Mouse (Mus musculus) gonadal fat pad, adult 2 months (tissue): ENCODE results near the gene Cdc6. TPM values are rescaled to one million over a fixed set of nuclear protein-coding genes. Genes with fewer than 3 reads are reported as not detected.

Experiments used
- DNase-seq: peaks from one replicate; pipeline ENCODE4 v3.0.0-alpha.2; 2012; ENCODE audit warnings: low read depth
- polyA plus RNA-seq: library from polyadenylated mRNA; depleted of rRNA; stranded (reverse); fragments of >200 nt; gene quantifications from 2 replicates; pipeline ENCODE4 v1.2.3, GENCODE M21; 2012; rRNA removed

Cdc6 gene
- 0.35 and 0.56 TPM in 2 replicates for polyA plus RNA-seq

DNA sequence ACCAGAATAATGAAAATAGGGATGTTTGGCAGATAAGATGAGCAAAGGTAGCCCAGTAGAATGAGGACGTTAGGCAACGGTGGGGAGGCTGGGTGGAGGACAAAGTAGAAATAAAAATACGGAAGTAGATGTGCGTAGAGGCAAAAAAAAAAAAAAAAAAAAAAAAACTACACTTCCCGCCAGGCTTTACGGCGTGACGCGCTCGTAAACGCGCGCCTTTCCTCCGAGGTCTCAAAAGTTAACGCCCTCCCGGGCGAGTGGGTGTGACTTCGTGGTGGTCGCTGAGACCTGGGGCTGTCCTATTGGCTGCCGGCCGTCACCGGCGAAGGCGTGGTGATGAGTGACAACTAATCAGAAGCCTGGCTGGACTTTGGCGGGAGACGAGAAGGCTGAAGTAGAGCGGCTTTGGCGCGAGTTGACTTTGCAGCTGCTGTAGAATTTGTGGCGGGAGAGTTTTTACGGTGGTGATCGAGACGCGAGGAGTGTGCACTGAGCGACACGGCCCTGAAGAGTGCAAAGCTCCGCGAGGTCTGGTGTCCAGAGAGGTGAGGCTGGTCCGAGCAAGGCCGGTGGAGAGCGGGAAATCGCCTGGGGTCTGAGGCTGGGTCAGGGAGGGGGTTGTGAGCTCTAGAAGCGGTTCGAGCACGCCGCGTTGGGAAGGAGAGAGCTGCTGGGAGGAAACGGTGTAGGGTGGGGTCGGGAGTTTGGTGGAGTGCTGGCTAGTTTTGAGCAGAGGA, at the start of gene Cdc6:
Gene Cdc6 (plus strand): TSS at position 365 of the 737 bp plus-strand sequence.
- DNase-seq = peak; percentile 63

GRCm38 (mm10) chr11:98858759-98859731, 48.6 kb upstream of the Cdc6 start:
- no peak for DNase-seq

GRCm38 (mm10) chr11:98863028-98863750, 44.4 kb upstream of the Cdc6 start, which contains the start of gene Wipf2:
TSS of gene Wipf2 (plus strand) at chr11:98863638.
- no peak for DNase-seq

- DNase-seq = no peak
Measured at GRCm38 (mm10) chr11:98863751-98864429, 43.7 kb upstream of the Cdc6 start.

DNA sequence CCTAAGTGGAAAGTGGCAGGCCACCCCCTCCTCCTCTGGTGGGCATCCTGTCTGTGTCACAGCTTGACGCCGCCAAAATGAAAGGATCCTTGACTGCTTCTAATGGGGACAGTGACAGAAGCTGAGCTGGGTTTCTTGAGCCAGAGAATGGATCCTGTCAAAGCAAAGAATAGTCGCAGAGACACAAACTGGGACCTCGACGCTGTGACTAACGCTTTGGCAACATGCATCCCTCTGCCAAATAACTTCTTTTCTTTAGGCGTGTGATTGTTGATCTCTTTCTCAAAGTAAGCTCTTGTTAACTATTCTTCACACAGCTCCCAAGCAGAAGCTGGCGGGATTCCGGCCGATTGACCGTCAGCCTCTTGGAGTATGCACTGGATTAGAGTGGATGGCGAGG, 40.3 kb upstream of the Cdc6 start:
- DNase-seq = no peak

DNA sequence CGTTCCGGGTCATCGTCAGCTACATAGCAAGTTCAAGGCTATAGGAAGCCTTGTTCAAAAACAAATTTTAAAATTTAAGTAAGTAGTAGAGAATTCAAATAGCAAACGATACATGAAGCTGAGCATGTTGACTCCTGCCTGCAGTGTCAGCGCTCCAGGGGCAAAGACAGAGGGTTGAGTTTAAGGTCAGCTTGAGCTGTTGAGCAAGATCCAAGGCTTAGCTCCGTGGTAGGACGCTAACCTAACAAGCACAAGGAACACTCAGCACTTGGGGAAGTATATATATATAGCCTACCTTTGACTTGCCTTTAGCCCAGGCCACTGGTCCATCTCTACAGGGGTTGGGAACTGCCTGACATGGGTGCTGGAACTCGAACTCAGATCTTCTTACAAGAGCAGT, 37.7 kb upstream of the Cdc6 start:
- DNase-seq = no peak

- DNase-seq = no peak
Measured at GRCm38 (mm10) chr11:98870791-98871190, 36.8 kb upstream of the Cdc6 start.

GRCm38 (mm10) chr11:98871416-98871815, 36.2 kb upstream of the Cdc6 start:
- no peak for DNase-seq

- DNase-seq = no peak
Measured at GRCm38 (mm10) chr11:98872040-98872439, 35.6 kb upstream of the Cdc6 start.

DNA sequence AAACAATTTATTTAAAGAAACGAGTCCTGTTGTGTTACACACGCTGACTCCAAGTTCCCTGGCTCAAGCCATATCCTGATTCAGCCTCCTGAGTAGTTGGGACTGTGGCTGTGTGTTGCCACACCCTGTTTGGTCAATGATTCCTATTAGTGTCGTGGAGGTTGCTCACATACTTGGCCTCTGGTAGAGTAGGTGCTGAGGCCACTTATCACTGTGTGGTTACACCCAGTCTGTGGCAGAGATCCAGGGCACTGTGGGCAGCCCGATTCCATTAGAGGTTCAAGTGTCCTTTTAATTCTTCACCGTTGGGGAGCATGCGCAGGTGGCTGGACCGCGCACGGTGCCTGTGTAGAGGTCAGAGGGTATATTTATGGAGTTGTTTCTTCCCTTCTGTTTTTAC, 33.7 kb upstream of the Cdc6 start:
- DNase-seq = no peak

DNA sequence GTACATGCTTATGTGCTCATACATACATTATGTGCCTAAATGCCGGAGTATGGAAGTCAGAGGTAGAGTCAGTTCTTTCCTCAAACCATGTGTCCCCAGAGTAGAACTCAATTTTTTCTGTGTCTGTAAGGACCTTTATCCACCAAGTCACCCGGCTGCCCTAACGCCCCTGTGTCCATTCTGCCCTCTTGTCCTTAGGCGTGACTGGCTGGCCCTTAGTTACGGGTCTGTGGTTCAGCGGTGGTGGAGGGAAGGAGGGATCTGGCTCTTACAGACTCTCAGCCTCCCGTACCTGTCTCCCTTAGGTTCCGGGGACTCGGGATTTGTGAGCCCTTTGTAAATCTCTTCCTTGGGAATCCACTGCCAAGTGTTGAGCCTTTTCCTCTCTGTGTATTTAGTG, 30.6 kb upstream of the Cdc6 start:
- DNase-seq = no peak

DNA sequence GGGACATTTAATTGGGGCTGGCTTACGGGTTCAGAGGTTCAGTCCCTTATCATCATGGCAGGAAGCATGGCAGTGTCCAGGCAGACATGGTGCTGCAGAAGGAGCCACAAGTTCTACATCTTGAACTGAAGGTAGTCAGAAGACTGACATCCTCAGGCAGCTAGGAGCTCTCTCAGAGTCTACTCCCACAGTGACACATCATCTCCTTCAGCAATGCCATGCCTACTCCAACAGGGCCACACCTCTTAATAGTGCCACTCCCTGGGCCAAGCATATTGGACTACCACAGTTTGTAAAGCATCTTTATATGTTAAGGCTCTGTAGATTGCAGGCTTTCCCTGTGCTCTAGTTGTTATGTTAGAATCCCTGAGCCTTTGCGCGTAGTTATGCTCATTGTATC, 19.9 kb upstream of the Cdc6 start:
- DNase-seq = no peak

DNA sequence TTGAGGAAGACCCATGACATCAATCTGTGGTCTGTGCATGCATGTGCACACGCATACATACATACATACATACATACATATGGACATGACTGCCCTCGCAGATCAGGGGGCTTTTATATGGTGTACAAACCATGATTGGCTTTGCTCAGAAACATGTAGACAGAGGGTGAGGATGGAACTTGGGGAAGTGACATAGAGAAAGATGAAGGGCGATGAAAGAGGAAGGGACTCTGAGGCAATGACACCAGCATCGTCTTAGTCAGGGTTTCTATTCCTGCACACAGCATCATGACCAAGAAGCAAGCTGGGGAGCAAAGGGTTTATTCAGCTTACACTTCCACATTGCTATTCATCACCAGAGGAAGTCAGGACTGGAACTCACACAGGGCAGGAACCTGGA, 18.5 kb upstream of the Cdc6 start:
- no peak for DNase-seq

DNA sequence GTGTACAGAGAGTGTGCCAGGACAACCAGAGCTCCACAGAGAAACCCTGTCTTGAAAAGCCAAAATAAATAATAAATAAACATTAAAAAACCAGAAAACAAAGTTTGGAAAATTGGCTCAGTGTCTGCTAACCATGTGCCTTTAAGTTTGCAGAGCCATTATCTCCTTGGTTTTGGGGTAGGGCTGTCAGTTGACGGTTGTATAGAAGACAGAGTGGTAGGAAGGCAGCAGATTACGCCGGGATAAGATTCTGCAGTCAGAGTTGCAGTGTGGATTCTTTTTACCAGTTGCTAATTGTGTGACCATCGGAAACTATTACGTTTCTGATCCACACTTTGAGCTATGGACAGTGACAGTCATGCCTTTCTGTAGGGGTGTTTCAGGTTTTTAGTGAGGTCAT, 17.6 kb upstream of the Cdc6 start:
- DNase-seq = no peak

- no peak for DNase-seq
Measured at GRCm38 (mm10) chr11:98892426-98892825, 15.2 kb upstream of the Cdc6 start.

- DNase-seq = no peak
Measured at GRCm38 (mm10) chr11:98900529-98901125, 7.0 kb upstream of the Cdc6 start.

- no peak for DNase-seq
Measured at GRCm38 (mm10) chr11:98902621-98903245, 4.9 kb upstream of the Cdc6 start.

GRCm38 (mm10) chr11:98904577-98904976, 3.0 kb upstream of the Cdc6 start:
- no peak for DNase-seq

DNA sequence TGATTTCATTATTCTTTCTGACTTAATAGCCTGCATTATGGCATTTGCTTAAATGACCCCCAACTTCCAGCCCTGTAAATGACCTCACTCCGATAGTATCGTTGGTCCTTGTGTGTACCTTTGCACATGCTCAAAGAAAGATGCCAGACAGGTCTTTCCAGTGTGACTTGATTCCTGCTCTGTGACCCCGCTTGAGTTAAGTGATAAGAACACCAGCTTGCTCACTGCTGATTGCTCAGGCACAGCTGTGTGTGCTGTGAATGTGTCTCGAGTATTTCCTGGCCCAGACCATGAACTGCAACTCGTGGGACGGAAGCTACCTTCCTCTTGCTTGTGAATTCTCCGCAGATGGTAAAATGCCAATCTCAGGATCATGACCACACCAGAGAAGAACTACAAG, 2.6 kb upstream of the Cdc6 start:
- DNase-seq = no peak

DNA sequence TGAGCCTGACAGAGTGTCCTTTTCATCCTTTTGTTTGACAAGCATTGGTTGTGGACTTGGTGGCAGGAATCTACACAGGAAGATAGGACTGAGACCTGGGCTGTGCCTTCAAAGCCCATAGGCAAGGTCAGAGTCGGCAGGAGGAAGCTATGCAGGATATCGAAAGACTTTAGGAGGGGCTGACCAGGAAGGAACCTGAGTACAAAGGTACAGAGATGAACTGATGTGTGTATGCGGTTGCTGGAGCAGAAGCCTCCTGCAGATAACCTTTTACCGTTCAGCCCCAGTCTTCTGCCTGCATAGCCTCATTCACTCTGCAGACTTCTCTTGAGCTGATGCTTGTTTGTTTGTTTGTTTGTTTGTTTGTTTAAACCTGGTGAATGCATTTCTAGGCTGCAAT, 2.0 kb upstream of the Cdc6 start:
- DNase-seq = no peak

DNA sequence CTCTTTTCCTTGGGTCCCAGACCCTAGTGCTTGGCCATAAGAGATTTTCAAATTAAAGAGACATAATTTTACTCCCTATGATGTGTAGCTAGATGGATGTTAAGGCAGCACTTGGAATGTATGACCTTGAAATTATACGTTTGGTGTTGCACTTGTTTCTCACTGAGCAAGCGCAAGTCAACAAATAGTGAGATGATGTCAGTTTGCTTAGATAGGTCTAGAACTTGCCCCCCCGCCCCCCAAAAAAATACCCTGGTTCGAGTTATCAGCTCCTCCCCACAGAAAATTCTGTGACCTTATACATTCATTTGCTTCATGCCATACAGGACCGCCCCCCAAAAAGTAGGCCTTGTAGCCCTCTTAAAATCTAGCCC, 551 bp upstream of the Cdc6 start:
- DNase-seq = no peak
